Comparison of ENCODE assay signal across 8 mouse cellular contexts in genomic region chr8:91531971-91532370, GRCm38 (mm10).
DNase-seq lines count a peak whose midpoint lies in the region; ATAC-seq and TF ChIP-seq lines count a peak whose summit lies in the region.

No protein-coding gene starts in this region.

- TF ChIP-seq POLR2A in small intestine, adult 2 months (IDR thresholded peaks at IDR 0.05; ENCODE audit: low read depth, low read length) = no peak

- no peaks in the 10 kb centered on the region for H3K9me3 ChIP-seq in embryonic facial prominence, embryonic 14.5 days (ENCODE audit: control insufficient read depth, low read length)

- H3K27ac ChIP-seq in embryonic facial prominence, embryonic 14.5 days (replicated peaks; ENCODE audit: low read depth, low read length) = no peak overlapping the region
- H3K27ac ChIP-seq in small intestine, adult 2 months (ENCODE audit: insufficient read depth, low read depth, low read length) = no peak overlapping the region

- 0 out of 2 replicates have a peak, but pooled peaks cover 4% of the 10 kb centered on the region for H3K27me3 ChIP-seq in embryonic facial prominence, embryonic 14.5 days (replicated peaks; ENCODE audit: control insufficient read depth, insufficient read depth, low read length)
- H3K27me3 ChIP-seq in small intestine, adult 2 months (ENCODE audit: control insufficient read depth, insufficient read depth, low read length) = no peaks in the 10 kb centered on the region

- DNase-seq in cerebellum, adult 11 months = peak; percentile 72
- DNase-seq in adrenal gland, postnatal 36 days = peak; percentile 87 to 88
- DNase-seq in embryonic facial prominence, embryonic 14.5 days (ENCODE audit: low spot score) = peak; percentile 67
- peak; percentile 23 for DNase-seq in heart, postnatal 25 days (ENCODE audit: low spot score)
- peak; percentile 20 for DNase-seq in layer of hippocampus, adult 9-11 months
- peak; percentile 69 to 82 for DNase-seq in lung, postnatal 4 days

- no peak overlapping the region for H3K4me3 ChIP-seq in embryonic facial prominence, embryonic 14.5 days (ENCODE audit: low read depth, low read length)
- no peak overlapping the region for H3K4me3 ChIP-seq in small intestine, adult 2 months (ENCODE audit: low read depth, low read length)

- ATAC-seq in cerebellum, adult (ENCODE audit: insufficient number of reproducible peaks, low FRiP score, low TSS enrichment) = no peak
- ATAC-seq in embryonic facial prominence, embryonic 14.5 days (ENCODE audit: low read depth) = peak; percentile 66; the same call in 1 of the 2 replicates

- no peak overlapping the region for H3K9ac ChIP-seq in embryonic facial prominence, embryonic 14.5 days (ENCODE audit: low read depth, low read length)

- H3K4me1 ChIP-seq in embryonic facial prominence, embryonic 14.5 days (ENCODE audit: control insufficient read depth, insufficient read depth, low read length) = peaks cover 12% of the 10 kb centered on the region; the same call in 1 of the 2 replicates
- H3K4me1 ChIP-seq in small intestine, adult 2 months (ENCODE audit: control insufficient read depth, insufficient read depth, insufficient read length, low read length) = no peaks in the 10 kb centered on the region

- H3K36me3 ChIP-seq in embryonic facial prominence, embryonic 14.5 days (ENCODE audit: control insufficient read depth, insufficient read depth, low read length) = no peaks in the 10 kb centered on the region
- H3K36me3 ChIP-seq in small intestine, adult 2 months (ENCODE audit: control insufficient read depth, insufficient read depth, low read length) = no peaks in the 10 kb centered on the region

- no peak overlapping the region for H3K4me2 ChIP-seq in embryonic facial prominence, embryonic 14.5 days (ENCODE audit: low read depth, low read length)

- peak; percentile 84 for TF ChIP-seq CTCF in small intestine, adult 2 months (IDR thresholded peaks at IDR 0.05; ENCODE audit: extremely low read depth, insufficient read length, insufficient replicate concordance, low read depth, low read length)

- 26% methylated on average over 8 of the region's 8 CpGs for WGBS in embryonic facial prominence, embryonic 14.5 days
- 48% methylated on average over 8 of the region's 8 CpGs for WGBS in small intestine, adult 2 months

- intact Hi-C loops in heart, postnatal 25 days (cut with DNase I) = loop anchor here (1.0 to 10.0 kb wide), 4 partner anchors 155 to 825 kb away; partner anchors contain the start of gene Irx5

Comparison
In these comparisons a context has a peak if more than half of its experiments do, and no peak if none do; other contexts are left out.
1. DNase-seq: peak in every context shown above with its lines; median percentile 88 in adrenal gland, postnatal 36 days; 76 in lung, postnatal 4 days; 72 in cerebellum, adult 11 months; 67 in embryonic facial prominence, embryonic 14.5 days; 23 in heart, postnatal 25 days; 20 in layer of hippocampus, adult 9-11 months.